Mouse (Mus musculus): ENCODE data around the gene Tmco1. TPM values are rescaled to one million over a fixed set of nuclear protein-coding genes. Genes with fewer than 3 reads are reported as not detected.

Gene Tmco1
- polyA plus RNA-seq, 1 experiment: 56.7 TPM

DNA sequence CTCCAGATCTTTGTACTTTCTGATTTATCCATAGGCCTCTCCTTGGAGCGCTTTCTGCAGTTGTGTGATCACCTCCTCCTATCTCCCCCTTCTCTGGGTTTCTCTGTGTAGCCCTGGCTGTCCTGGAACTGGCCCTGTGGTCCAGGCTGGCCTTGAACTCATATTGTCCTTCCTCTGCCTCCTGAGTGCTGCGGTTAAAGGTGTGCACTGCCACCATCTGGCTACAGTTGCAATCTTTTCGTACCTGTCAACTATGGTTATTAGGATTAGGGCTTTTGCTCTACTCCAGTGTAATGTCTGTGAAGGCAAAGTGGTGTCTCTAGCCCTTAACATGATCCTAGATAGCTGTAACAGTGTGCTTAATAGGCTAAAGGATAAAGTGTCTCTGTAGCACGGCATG lies 5.0 kb downstream of the Tmco1 start:
- H3K4me3 ChIP-seq (replicated peaks; ENCODE audit: extremely low read depth, low read depth, low read length): no peak overlapping the region
- no peak for TF ChIP-seq CTCF (IDR thresholded peaks at IDR 0.05; ENCODE audit: insufficient read depth, low read length)
- TF ChIP-seq POLR2A (IDR thresholded peaks at IDR 0.05; ENCODE audit: borderline replicate concordance, extremely low read depth, low read depth, low read length): no peak

DNA sequence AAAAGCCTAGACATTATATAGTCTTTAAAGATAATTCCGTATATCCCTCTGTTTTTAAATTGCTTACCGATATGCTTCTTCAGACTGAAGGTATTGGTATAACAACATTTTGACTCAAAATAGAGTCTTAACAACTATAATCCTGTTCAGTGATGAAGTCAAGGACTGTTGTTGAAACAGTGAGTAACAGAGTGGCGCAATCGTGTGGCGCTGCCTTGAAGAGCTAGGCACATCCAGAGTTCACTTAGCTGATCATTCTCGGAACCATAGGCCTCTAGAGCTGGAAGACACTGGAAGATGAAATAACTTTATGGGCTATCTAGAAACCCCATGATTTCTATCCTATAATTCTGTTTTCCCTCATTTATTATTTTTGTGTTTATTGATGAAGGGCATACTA lies 13.5 kb downstream of the Tmco1 start:
- 92% methylated on average over 6 of the region's 6 CpGs for WGBS
- TF ChIP-seq POLR2A (IDR thresholded peaks at IDR 0.05; ENCODE audit: borderline replicate concordance, extremely low read depth, low read depth, low read length) (no peak), CTCF (IDR thresholded peaks at IDR 0.05; ENCODE audit: insufficient read depth, low read length) (no peak)
- DNase-seq: no peak

More for the DNA sequence above, 5.0 kb downstream of the Tmco1 start:
- WGBS: 89% methylated on average over 4 of the region's 4 CpGs
- no peak for DNase-seq
- peaks cover 3% of the 10 kb centered on the region; the same call in 1 of the 2 replicates for H3K4me1 ChIP-seq (ENCODE audit: control insufficient read depth, insufficient read depth, low read length)

DNA sequence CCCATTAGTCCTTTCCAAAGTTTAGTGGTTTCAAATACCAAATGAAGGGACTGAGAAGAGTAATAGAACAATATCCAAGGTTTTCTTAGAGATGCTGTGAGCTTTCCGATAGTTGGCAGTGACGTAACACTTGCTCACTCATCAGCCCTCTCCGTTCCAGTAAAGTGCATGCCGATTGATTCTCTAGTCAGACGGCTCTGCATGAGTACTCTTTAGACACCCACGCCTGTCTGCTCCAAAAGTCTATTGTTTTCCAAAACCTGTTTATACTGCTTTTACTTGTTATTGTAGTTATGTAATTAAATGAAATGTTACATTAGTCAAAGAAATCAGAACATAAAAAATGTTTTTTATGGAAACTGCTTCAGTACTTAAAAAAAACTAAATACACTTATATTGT lies 20.6 kb downstream of the Tmco1 start:
- no peak overlapping the region for H3K4me3 ChIP-seq (replicated peaks; ENCODE audit: extremely low read depth, low read depth, low read length)
- TF ChIP-seq CTCF (IDR thresholded peaks at IDR 0.05; ENCODE audit: insufficient read depth, low read length) (no peak), POLR2A (IDR thresholded peaks at IDR 0.05; ENCODE audit: borderline replicate concordance, extremely low read depth, low read depth, low read length) (no peak)
- 78% methylated on average over 6 of the region's 6 CpGs for WGBS
- DNase-seq: no peak
- H3K4me1 ChIP-seq (ENCODE audit: control insufficient read depth, insufficient read depth, low read length): no peaks in the 10 kb centered on the region

More for the DNA sequence above, 13.5 kb downstream of the Tmco1 start:
- Histone ChIP-seq H3K4me1 (ENCODE audit: control insufficient read depth, insufficient read depth, low read length) (no peaks in the 10 kb centered on the region), H3K4me3 (replicated peaks; ENCODE audit: extremely low read depth, low read depth, low read length) (no peak overlapping the region)

DNA sequence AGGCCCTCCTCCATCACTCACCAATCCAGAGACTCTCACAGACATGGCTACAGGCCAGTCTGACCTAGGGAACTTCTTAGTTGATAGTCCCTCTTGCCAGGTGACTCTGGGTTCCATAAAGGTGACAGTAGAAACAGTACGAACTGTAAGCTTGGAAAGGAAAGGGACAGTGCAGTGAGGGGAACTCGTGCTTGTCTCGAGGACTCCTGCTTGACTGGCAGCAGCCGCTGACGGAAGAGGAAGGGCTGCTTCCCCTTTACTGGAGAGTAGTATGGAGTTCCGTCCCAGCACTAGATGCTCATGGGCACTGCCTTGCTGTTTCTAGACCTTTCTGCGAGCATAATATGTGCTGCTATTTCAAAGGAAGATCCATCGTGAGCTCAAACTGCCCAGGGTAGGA lies 22.9 kb downstream of the Tmco1 start:
- DNase-seq: no peak
- no peak overlapping the region for H3K4me3 ChIP-seq (replicated peaks; ENCODE audit: extremely low read depth, low read depth, low read length)
- H3K4me1 ChIP-seq (ENCODE audit: control insufficient read depth, insufficient read depth, low read length): no peaks in the 10 kb centered on the region
- TF ChIP-seq POLR2A (IDR thresholded peaks at IDR 0.05; ENCODE audit: borderline replicate concordance, extremely low read depth, low read depth, low read length): no peak
- no peak for TF ChIP-seq CTCF (IDR thresholded peaks at IDR 0.05; ENCODE audit: insufficient read depth, low read length)
- 79% methylated on average over 8 of the region's 8 CpGs for WGBS

DNA sequence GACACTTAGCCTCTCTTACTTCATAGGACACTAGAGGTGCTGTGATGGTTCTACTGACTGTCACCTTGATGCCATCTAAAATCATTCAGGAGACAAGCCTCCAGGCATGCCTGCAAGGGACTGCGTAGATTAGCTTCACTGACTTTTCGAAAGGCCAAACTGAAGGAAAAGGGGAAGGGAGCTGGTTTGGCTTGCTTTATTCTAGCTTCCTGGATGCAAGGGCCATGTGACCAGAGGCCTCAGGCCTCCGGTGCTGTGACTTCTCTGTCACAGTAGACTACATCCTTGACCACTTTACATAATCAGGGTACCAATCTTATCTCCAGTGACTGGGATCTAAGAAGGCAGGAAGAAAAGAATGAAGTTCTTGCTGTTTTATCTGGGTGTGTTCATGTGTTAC lies 28.2 kb downstream of the Tmco1 start:
- Histone ChIP-seq H3K4me1 (ENCODE audit: control insufficient read depth, insufficient read depth, low read length) (no peaks in the 10 kb centered on the region), H3K4me3 (replicated peaks; ENCODE audit: extremely low read depth, low read depth, low read length) (no peak overlapping the region)
- TF ChIP-seq POLR2A (IDR thresholded peaks at IDR 0.05; ENCODE audit: borderline replicate concordance, extremely low read depth, low read depth, low read length) (no peak), CTCF (IDR thresholded peaks at IDR 0.05; ENCODE audit: insufficient read depth, low read length) (no peak)
- no peak for DNase-seq
- 78% methylated on average over 3 of the region's 3 CpGs for WGBS

DNA sequence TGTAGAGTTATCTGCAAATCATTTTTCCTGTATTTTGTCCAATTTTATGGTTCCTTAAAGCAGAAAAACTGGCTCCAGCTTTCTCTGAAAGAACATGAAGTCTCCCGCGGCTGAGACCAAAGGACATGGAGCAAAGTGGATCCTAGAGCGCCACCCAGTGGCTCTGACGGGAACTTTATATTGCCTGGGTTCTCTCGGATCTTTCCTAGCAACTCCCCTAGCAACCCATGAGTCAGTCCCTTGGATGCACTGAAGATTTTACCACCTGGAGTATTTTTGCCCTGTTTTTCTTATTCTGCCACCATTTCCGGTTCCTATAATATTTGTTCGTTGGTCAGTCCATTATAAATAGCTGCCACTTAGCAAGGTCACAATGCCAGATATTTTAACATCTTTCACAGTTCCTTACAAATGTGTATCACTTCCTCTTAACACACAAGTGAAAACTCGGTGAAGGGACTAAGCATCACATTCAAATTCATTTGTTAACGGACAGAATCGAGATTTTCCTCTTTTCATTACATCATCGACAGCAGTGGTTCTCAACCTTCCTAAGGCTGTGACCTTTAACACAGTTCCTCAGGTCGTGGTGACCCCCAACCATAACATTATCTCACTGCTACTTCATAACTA lies 29.4 kb downstream of the Tmco1 start:
- peak; percentile 81 for DNase-seq
- Histone ChIP-seq H3K4me1 (ENCODE audit: control insufficient read depth, insufficient read depth, low read length) (no peaks in the 10 kb centered on the region), H3K4me3 (replicated peaks; ENCODE audit: extremely low read depth, low read depth, low read length) (no peak overlapping the region)
- TF ChIP-seq CTCF (IDR thresholded peaks at IDR 0.05; ENCODE audit: insufficient read depth, low read length) (peak; percentile 84), POLR2A (IDR thresholded peaks at IDR 0.05; ENCODE audit: borderline replicate concordance, extremely low read depth, low read depth, low read length) (no peak)
- 17% methylated on average over 12 of the region's 12 CpGs for WGBS

DNA sequence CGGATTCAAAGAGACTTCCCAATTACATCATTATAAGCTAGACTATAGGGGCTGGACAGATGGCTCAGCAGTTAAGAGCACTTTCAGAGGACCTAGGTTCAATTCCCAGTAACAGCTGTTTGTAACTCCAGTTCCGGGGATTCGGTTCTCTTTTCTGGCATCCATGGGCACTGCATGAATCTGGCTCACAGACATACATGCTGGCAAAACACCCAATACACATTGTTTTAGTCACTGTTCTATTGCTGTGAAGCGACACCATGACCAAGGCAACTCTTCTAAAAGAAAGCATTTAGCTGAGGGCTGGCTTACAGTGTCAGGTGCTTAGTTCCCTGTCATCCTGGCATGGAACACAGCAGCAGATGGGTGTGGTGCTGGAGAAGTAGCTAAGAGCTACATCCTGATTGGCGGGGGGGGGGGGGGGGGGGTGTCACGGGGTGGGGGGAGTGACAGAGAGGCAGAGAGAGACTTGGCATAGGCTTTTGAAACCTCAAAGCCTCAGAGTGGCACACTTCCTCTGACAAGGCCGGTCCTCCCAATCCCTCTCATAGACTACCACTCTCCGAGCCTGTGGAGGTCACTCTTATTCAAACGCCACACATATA lies 31.1 kb downstream of the Tmco1 start:
- DNase-seq: no peak
- TF ChIP-seq CTCF (IDR thresholded peaks at IDR 0.05; ENCODE audit: insufficient read depth, low read length): no peak
- TF ChIP-seq POLR2A (IDR thresholded peaks at IDR 0.05; ENCODE audit: borderline replicate concordance, extremely low read depth, low read depth, low read length): no peak
- H3K4me3 ChIP-seq (replicated peaks; ENCODE audit: extremely low read depth, low read depth, low read length): no peak overlapping the region
- 54% methylated on average over 9 of the region's 9 CpGs for WGBS
- H3K4me1 ChIP-seq (ENCODE audit: control insufficient read depth, insufficient read depth, low read length): no peaks in the 10 kb centered on the region

DNA sequence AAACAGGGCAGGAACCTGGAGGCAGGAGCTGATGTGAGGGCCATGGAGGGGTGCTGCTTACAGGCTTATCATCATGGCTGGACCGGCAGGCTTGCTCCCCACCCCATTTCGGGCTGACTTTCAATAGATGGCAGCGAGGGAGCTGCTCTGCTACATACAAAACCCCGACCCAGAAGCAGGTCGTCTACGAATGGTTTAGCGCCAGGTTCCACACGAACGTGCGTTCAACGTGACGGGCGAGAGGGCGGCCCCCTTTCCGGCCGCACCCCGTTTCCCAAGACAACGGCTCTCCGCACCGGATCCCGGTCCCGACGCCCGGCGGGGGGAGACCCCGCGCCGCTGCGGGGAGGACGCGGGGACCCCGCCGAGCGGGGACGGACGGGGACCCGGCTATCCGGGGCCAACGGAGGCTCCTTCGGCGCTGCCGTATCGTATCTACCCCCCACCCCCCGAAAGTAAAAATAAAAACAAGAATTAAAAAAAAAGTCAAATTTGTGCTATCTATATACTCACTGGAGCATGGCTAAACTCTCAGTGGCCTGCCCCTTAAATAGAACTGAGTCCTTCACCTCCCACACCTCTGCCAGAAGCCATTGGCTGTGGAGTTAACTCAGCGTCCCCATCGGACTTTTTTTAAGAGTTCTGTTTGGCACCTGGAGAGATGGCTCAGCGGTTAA lies 32.1 kb downstream of the Tmco1 start:
- 2% methylated on average over 47 of the region's 47 CpGs for WGBS
- DNase-seq: no peak
- peak overlapping the region; percentile 33 for H3K4me3 ChIP-seq (replicated peaks; ENCODE audit: extremely low read depth, low read depth, low read length)
- no peaks in the 10 kb centered on the region for H3K4me1 ChIP-seq (ENCODE audit: control insufficient read depth, insufficient read depth, low read length)
- TF ChIP-seq CTCF (IDR thresholded peaks at IDR 0.05; ENCODE audit: insufficient read depth, low read length): no peak
- TF ChIP-seq POLR2A (IDR thresholded peaks at IDR 0.05; ENCODE audit: borderline replicate concordance, extremely low read depth, low read depth, low read length): no peak

DNA sequence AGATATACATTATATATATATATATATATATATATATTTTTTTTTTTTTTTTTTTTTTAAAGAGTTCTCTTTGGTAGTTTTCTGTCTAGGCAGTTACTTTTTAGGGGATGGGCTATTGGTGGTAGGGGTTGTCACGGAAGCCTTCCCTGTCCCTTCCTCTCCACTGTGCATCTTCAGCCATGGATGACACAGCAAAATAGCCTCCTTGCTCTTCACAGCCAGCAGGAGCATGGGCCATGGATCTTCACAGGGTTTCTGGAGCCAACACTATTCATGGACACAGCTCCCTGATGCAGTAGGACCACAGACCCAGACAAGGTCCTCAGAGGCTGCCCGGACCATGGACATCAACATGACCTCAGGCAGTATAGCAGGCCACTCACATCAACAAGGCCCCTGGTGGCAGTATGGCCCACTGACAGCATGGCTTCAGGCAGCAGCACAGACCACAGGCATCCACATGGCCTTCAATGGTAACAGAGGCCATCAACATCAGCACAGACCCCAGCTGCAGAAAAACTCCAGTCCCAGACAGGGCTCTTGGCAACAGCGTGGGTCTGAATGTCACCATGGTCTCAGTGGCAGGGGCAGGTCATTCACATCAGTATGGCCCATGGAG lies 32.8 kb downstream of the Tmco1 start:
- H3K4me3 ChIP-seq (replicated peaks; ENCODE audit: extremely low read depth, low read depth, low read length): no peak overlapping the region
- WGBS: 96% methylated on average over 3 of the region's 3 CpGs
- H3K4me1 ChIP-seq (ENCODE audit: control insufficient read depth, insufficient read depth, low read length): no peaks in the 10 kb centered on the region
- TF ChIP-seq CTCF (IDR thresholded peaks at IDR 0.05; ENCODE audit: insufficient read depth, low read length) (no peak), POLR2A (IDR thresholded peaks at IDR 0.05; ENCODE audit: borderline replicate concordance, extremely low read depth, low read depth, low read length) (no peak)
- DNase-seq: no peak
